Mouse (Mus musculus) G1E (cell line): Measurements from ENCODE around the gene Bpifa1. TPM values are rescaled to one million over a fixed set of nuclear protein-coding genes. Genes with fewer than 3 reads are reported as not detected.
"Not testable (repeated sequence)": the region's sequence is repeated elsewhere in the genome, so short reads cannot be mapped to it uniquely, and the experiment has no call there.

ENCODE experiments used
- ATAC-seq: 2 replicates; pipeline ENCODE4 v1.8.0; 2016; ENCODE audit warnings: mild to moderate bottlenecking; ENCODE audit not compliant: insufficient number of reproducible peaks, poor library complexity, low FRiP score, severe bottlenecking; ENCODE audit errors: extremely low read depth
- DNase-seq: peaks from one replicate; pipeline ENCODE4 v3.0.0; 2012; ENCODE audit warnings: low spot score
- H3K27me3 ChIP-seq: 2 replicates; pipeline ENCODE4 v1.6.1; 2012; ENCODE audit warnings: mild to moderate bottlenecking, low read length, inconsistent platforms; ENCODE audit not compliant: insufficient read depth
- H3K36me3 ChIP-seq: replicated peaks from 2 replicates; pipeline ENCODE3; 2012; ENCODE audit warnings: mild to moderate bottlenecking, inconsistent platforms
- H3K4me1 ChIP-seq: 2 replicates; pipeline ENCODE4 v1.6.1; 2012; ENCODE audit warnings: low read depth, low read length, inconsistent platforms, mixed read lengths; ENCODE audit not compliant: insufficient read depth
- H3K4me3 ChIP-seq: 2 replicates; pipeline ENCODE4 v1.5.1; 2012; ENCODE audit warnings: low read depth, mild to moderate bottlenecking, inconsistent platforms, low read length, moderate library complexity, mixed read lengths
- H3K9me3 ChIP-seq: replicated peaks from 2 replicates; pipeline ENCODE4 v1.6.1; 2012; ENCODE audit warnings: inconsistent platforms
- CTCF ChIP-seq: IDR thresholded peaks from 2 replicates; pipeline ENCODE4 v1.5.1; 2012; ENCODE audit warnings: low read depth, low read length, inconsistent platforms, mixed read lengths
- GATA1 ChIP-seq: IDR thresholded peaks from 2 replicates; pipeline ENCODE4 v1.6.1; 2012; ENCODE audit warnings: borderline replicate concordance, low read length, inconsistent platforms, mixed read lengths
- GATA2 ChIP-seq: IDR thresholded peaks from 2 replicates; pipeline ENCODE4 v1.6.1; 2012; ENCODE audit warnings: low read depth, low read length, inconsistent platforms, borderline replicate concordance
- POLR2AphosphoS5 ChIP-seq: IDR thresholded peaks from 2 replicates; pipeline ENCODE4 v1.6.1; 2012; ENCODE audit warnings: low read depth, low read length, inconsistent platforms; ENCODE audit not compliant: insufficient replicate concordance
- TAL1 ChIP-seq: conservative IDR thresholded peaks from 2 replicates; pipeline ENCODE4 v1.6.1; 2012; ENCODE audit warnings: low read depth, low read length, inconsistent platforms, mixed read lengths
- polyA plus RNA-seq: library from polyadenylated mRNA; stranded (reverse); fragments of >175 nt; gene quantifications from 2 replicates; pipeline ENCODE4 v1.2.3, GENCODE M21; 2012
- total RNA-seq, 2 experiments: library from RNA; stranded (forward) in 1 of 2; stranded (reverse) in 1 of 2; fragments of 200-1000 nt in 1 of 2; fragments of >200 nt in 1 of 2; fragmentation: Nextera tagmentation in 1 of 2; gene quantifications; 2 replicates each; pipeline ENCODE4 v1.2.3; 2014 to 2017

The Bpifa1 gene
- total and polyA plus RNA-seq, 3 experiments = not detected

DNA sequence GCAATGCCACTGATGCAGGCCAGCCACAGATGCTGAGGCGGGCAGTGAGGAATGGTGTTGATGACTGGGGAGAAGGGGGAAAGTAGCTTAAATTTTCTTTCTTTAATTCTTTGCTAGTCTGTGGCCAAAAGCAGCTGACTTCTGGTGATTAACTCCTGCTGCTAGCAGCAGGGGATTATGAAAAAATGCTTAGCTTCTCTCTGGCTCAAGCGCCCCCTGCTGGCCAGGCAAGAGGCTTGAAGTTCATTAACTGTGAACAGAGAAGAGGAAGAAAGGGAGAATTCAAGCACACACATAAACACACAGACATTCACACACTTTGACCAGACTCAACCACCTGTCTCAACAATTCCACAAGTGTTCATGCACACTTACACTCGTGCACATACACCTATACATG is 15.8 kb downstream of the Bpifa1 start:
- no peaks in the 10 kb centered on the region for H3K4me1 ChIP-seq
- H3K9me3 ChIP-seq = no peaks in the 10 kb centered on the region
- no peak for TF ChIP-seq GATA1
- peak; percentile 64 for TF ChIP-seq CTCF
- no peak for TF ChIP-seq TAL1
- TF ChIP-seq GATA2 = no peak
- TF ChIP-seq POLR2AphosphoS5 = no peak
- no peak for ATAC-seq
- no peak overlapping the region for H3K4me3 ChIP-seq
- no peak for DNase-seq
- H3K36me3 ChIP-seq = no peaks in the 10 kb centered on the region
- no peaks in the 10 kb centered on the region for H3K27me3 ChIP-seq

DNA sequence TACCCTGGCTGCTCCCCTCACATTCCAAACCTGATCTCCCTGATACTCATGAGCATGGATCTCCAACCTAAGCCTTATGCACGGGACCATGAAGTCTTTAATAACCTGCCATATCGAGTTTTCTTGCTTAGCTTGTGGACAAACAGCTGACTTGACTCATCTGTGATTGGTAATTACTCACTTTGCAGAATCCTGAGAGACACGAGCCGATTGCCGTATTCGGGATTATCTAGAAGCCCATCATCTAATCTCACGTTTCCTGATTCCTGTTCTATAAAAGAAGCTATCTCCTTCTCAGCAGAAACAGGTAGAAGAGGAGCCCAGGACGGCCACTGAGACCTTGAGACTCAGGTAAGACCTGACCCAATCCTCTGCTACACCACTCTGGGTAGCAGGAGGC is 19.6 kb downstream of the Bpifa1 start, which contains the start of gene Bpifa5:
Gene Bpifa5, plus strand, starts transcription at position 301 of the 400 bp plus-strand sequence.
- Histone ChIP-seq H3K4me3 (no peak within 1 kb of the TSS), H3K4me1 (no peaks in the 10 kb centered on the region), H3K36me3 (no peaks in the 10 kb centered on the region), H3K27me3 (no peaks in the 10 kb centered on the region), H3K9me3 (no peaks in the 10 kb centered on the region)
- TF ChIP-seq POLR2AphosphoS5 (no peak), CTCF (no peak), GATA2 (no peak), GATA1 (no peak), TAL1 (no peak)
- ATAC-seq = no peak
- DNase-seq = no peak

DNA sequence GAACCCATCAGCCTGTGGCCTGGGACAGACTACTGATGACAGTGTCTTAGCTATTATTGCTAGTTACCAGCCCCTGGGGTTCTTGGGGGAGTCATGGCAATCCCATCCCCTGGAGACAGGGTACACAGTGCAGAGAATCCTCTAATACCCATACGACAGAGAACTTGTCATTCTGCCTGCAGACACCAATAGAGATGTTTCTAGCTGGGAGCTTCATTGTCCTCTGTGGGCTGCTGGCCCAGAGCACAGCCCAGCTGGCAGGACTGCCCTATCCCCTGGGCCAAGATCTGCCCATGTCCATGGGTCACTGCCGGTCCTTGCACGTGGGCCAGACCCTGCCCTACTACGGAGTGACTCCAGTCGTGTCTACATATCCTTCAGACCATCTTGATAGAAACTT is 20.6 kb downstream of the Bpifa1 start:
- no peaks in the 10 kb centered on the region for H3K27me3 ChIP-seq
- no peaks in the 10 kb centered on the region for H3K4me1 ChIP-seq
- DNase-seq (no peak), ATAC-seq (no peak)
- no peaks in the 10 kb centered on the region for H3K36me3 ChIP-seq
- H3K9me3 ChIP-seq = no peaks in the 10 kb centered on the region
- TF ChIP-seq GATA1 (no peak), TAL1 (no peak), POLR2AphosphoS5 (no peak)
- H3K4me3 ChIP-seq = no peak overlapping the region

DNA sequence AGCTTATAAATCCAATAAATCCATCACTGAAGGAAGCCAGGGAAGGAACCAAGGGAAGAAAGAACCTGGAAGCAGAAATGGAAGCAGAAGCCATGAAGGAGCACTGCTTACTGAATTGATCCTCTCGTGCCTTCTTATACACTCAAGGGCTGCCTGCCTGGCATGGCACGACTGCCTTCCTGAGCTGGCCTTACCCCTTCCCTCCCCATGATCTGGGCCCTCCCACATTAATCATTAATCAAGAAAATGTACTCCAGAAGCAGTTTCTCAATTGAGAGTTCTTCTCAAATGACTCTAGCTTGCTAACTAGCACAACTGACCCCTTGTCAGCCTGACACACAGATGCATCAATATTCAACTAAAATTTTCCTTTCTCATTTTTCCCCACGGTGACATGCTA is 26.5 kb downstream of the Bpifa1 start:
- H3K27me3 ChIP-seq = no peaks in the 10 kb centered on the region
- H3K36me3 ChIP-seq = no peaks in the 10 kb centered on the region
- ATAC-seq (no peak), DNase-seq (no peak)
- H3K9me3 ChIP-seq = no peaks in the 10 kb centered on the region
- TF ChIP-seq TAL1 = no peak
- TF ChIP-seq GATA1 = no peak
- TF ChIP-seq POLR2AphosphoS5 = no peak
- no peak for TF ChIP-seq CTCF
- no peak for TF ChIP-seq GATA2
- H3K4me3 ChIP-seq = no peak overlapping the region
- H3K4me1 ChIP-seq = no peaks in the 10 kb centered on the region

DNA sequence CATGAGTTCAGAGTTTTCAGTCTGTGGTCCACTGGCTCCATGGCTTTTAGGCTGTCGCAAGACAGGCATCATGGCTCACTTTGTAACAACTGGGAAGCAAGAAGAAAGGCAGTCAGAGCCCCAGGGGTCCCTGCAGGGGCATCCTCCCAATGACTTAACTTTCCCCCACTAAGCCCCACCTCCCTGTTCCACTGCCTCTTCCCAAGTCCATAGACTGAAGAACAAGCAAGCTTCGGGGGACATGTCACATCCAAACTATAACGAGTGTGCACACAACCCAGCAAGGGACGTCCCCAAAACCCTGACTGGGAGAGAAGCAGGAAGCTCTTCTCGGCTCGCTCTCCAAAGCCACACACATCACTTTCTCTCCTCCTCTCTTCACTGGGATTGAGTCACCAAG is 28.9 kb downstream of the Bpifa1 start:
- Histone ChIP-seq H3K27me3 (no peaks in the 10 kb centered on the region), H3K4me1 (no peaks in the 10 kb centered on the region), H3K9me3 (no peaks in the 10 kb centered on the region), H3K4me3 (no peak overlapping the region), H3K36me3 (no peaks in the 10 kb centered on the region)
- no peak for DNase-seq
- ATAC-seq = no peak
- TF ChIP-seq GATA2 (no peak), GATA1 (no peak), CTCF (no peak), TAL1 (no peak), POLR2AphosphoS5 (no peak)

DNA sequence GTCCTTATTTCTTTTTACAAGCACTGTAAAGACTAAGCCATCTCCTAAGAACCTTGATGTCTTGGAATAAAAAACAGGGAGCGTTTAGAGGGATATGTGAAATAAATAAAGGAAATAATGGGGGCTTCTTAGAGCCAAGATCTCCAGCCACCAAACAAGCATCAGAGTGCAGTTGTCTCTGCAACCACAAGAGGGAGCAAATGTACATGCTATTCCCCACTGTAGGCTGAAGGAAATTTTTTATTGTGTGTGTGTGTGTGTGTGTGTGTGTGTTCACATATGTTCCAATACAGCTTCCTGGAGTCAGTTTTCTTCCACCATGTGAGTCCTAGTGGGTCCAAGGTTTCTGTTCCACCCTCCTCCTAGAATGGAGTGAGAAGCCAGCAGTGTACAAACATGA is 30.6 kb downstream of the Bpifa1 start:
- TF ChIP-seq CTCF = peak; percentile 69
- no peak for TF ChIP-seq TAL1
- no peak for TF ChIP-seq GATA2
- DNase-seq (peak; percentile 23), ATAC-seq (no peak)

DNA sequence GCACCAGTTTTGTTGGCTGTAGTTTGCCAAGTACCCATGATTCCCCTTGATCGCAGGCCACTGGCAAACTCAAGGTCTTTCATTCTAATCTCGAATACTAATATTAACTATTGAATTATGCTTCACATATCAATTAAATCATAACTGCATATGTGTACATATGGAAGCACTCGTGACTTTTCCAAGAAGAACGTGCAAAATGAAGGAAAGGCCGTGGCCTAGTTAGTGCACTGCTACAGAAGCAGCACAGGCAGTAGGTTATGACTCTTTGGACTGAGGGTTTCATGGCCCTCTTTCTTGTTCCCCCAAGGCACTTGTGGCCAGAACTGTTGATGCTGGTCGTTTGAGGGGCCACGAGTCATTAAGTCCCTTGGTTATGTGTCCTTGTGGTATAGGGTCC is 39.2 kb downstream of the Bpifa1 start:
- ATAC-seq, H3K4me3 ChIP-seq, H3K27me3 ChIP-seq: not testable (repeated sequence)

More for the DNA sequence above, 30.6 kb downstream of the Bpifa1 start:
- H3K4me3 ChIP-seq = no peak overlapping the region
- no peaks in the 10 kb centered on the region for H3K36me3 ChIP-seq
- H3K4me1 ChIP-seq = no peaks in the 10 kb centered on the region
- no peaks in the 10 kb centered on the region for H3K9me3 ChIP-seq
- no peaks in the 10 kb centered on the region for H3K27me3 ChIP-seq

DNA sequence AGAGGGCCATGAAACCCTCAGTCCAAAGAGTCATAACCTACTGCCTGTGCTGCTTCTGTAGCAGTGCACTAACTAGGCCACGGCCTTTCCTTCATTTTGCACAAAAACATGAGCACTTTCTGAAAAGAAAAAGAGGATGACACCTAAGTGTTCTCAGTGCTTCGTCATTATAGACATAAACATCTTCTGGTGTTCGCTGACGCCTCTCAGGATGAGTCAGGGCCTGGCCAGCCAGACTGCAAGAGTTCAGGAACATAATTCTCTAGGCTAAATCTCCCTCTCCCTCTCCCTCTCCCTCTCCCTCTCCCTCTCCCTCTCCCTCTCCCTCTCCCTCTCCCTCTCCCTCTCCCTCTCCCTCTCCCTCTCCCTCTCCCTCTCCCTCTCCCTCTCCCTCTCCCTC is 40.4 kb downstream of the Bpifa1 start:
- not testable (repeated sequence) for H3K4me1 ChIP-seq, H3K9me3 ChIP-seq, ATAC-seq, DNase-seq, H3K36me3 ChIP-seq, H3K4me3 ChIP-seq, H3K27me3 ChIP-seq

More for the DNA sequence above, 39.2 kb downstream of the Bpifa1 start:
- H3K36me3 ChIP-seq, H3K4me1 ChIP-seq, H3K9me3 ChIP-seq, DNase-seq: not testable (repeated sequence)
